Mouse (Mus musculus) limb, embryonic 10.5 days (tissue): Measurements from ENCODE around the gene Pik3cb. TPM values are rescaled to one million over a fixed set of nuclear protein-coding genes. Genes with fewer than 3 reads are reported as not detected.

Experiments used
- DNase-seq: peaks from one replicate; pipeline ENCODE4 v3.0.0-alpha.2; 2017; ENCODE audit warnings: low spot score
- H3K27ac ChIP-seq: fragments of 300-500 bp; sonication (generic); 2 replicates; pipeline ENCODE4 v1.5.1; 2016; ENCODE audit warnings: mild to moderate bottlenecking
- H3K27me3 ChIP-seq: fragments of 300-500 bp; sonication (generic); 2 replicates; pipeline ENCODE4 v1.6.1; 2016; ENCODE audit warnings: low read depth, mild to moderate bottlenecking; ENCODE audit not compliant: poor library complexity, severe bottlenecking
- H3K36me3 ChIP-seq: fragments of 300-500 bp; sonication (generic); 2 replicates; pipeline ENCODE4 v1.6.1; 2016; ENCODE audit warnings: mild to moderate bottlenecking, moderate library complexity
- H3K4me1 ChIP-seq: fragments of 300-500 bp; sonication (generic); 2 replicates; pipeline ENCODE4 v1.6.1; 2016
- H3K4me3 ChIP-seq: fragments of 300-500 bp; sonication (generic); 2 replicates; pipeline ENCODE4 v1.5.1; 2016; ENCODE audit warnings: mild to moderate bottlenecking, moderate library complexity
- H3K9me3 ChIP-seq: fragments of 300-500 bp; sonication (generic); replicated peaks from 2 replicates; pipeline ENCODE4 v1.6.1; 2016; ENCODE audit warnings: mild to moderate bottlenecking
- WGBS: fragments of 180-500 bp; shearing (Covaris S2); methylation state at CpG from one replicate; pipeline ENCODE4 v1.1.7; 2016; 5-methylcytosine and 5-hydroxymethylcytosine counted together
- polyA plus RNA-seq: library from polyadenylated mRNA; unstranded; fragments of >200 nt; fragmentation: Nextera tagmentation; extraction: Ambion mirVana; gene quantifications from 2 replicates; pipeline ENCODE4 v1.2.1, GENCODE M21; 2016

The Pik3cb gene
- polyA plus RNA-seq, 1 experiment from 2014 or later, result 1.1 TPM

GRCm38 (mm10) chr9:99141171-99141570 is 750 bp upstream of the Pik3cb start:
- Histone ChIP-seq H3K36me3 (no peaks in the 10 kb centered on the region), H3K27me3 (peaks cover 39% of the 10 kb centered on the region), H3K9me3 (no peaks in the 10 kb centered on the region), H3K4me1 (0 out of 2 replicates have a peak, but pooled peaks cover 4% of the 10 kb centered on the region), H3K4me3 (no peak overlapping the region), H3K27ac (no peak overlapping the region)
- DNase-seq, result no peak
- WGBS, result 55% methylated on average over 3 of the region's 3 CpGs

DNA sequence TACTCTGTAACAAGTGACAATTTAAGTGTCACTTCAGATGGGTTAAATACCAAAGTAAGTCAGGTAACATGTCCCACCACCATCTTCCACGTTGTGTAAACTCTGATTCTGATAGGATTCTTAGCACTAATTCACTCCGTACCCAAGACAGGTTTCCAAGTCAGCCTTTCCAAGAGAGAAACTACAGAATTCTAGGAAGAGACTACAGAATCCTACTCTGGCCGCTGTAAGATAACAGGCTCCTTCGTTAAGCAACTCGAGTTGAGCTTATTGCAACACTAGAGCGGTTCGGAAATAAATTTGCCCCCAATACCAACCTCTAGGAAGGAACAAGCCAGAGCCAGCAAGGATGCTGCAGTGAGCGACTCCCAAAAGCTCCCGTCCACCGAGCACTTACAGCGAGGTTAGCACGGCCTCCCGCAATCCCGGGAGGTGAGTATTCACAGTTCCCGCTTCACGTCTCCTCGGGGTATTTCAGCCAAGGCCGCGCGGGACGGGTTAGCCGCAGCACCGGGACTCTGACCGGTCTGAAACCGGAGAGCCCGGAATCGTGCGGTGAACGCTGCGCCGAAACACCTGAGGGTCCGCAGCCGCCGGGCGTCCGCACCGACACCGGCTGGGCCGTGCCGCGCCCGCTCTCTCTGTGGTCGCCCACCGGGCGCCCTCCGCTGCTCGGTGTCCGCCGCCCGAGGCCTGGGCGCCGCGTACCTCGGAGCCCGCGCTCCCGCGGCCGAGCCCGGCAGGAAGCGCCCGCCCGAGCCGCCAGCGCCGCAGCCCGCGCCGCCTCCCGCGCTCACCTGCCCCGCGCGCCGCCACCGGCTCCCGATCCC is 1.0 kb downstream of the Pik3cb start:
- DNase-seq, result peak; percentile 69
- Histone ChIP-seq H3K9me3 (no peaks in the 10 kb centered on the region), H3K27ac (peak overlapping the region; percentile 90), H3K4me3 (peak overlapping the region; percentile 91), H3K4me1 (0 out of 2 replicates have a peak, but pooled peaks cover 4% of the 10 kb centered on the region), H3K36me3 (no peaks in the 10 kb centered on the region), H3K27me3 (peaks cover 39% of the 10 kb centered on the region)
- WGBS, result 2% methylated on average over 77 of the region's 77 CpGs

DNA sequence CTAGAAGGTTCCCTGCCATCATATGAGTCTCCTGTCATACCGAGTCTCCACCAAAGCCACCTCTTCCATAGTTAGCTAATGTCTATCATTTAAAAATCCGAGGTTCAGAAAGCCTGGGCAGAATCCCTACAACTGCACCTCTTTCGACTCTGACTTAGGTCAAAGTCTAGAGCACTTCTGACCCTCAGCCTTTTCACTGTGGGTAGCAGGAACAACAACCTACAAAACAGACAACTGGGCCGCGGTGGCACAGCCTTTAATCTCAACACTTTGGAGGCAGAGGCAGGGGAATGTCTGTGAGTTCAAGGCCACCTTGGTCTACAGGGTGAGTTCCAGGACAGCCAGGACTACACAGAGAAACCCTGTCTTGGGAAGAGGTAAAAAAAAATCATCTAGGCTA is 3.1 kb downstream of the Pik3cb start:
- no peak overlapping the region for H3K27ac ChIP-seq
- WGBS, result 84% methylated on average over 5 of the region's 5 CpGs
- no peak for DNase-seq
- H3K27me3 ChIP-seq, result peaks cover 37% of the 10 kb centered on the region
- H3K36me3 ChIP-seq, result no peaks in the 10 kb centered on the region
- H3K4me3 ChIP-seq, result no peak overlapping the region
- H3K9me3 ChIP-seq, result no peaks in the 10 kb centered on the region
- H3K4me1 ChIP-seq, result 0 out of 2 replicates have a peak, but pooled peaks cover 4% of the 10 kb centered on the region

DNA sequence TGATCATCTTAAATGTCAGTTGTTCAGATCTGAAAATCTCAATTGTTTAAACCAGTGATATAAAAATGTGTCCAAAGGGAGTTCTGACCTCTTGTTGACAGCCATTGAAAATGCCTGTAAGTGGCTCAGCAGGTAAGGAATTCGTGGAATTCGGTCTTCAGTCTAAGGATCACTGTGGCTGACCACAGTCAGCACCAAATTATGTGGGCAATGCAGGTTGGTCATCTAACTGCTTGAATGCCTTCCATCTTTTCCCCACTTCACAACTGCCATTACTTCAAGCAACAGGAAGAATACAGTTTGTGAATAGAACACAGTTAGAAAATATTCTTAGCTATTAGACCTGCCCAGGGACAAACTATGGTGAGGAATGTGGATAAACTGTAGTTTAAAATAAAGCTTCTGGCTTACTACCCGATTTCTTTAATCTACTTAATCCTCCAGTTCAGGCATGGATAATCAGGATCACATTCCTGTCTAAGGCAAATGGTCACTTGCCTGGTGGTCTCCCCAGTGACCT is 8.4 kb downstream of the Pik3cb start:
- WGBS, result 62% methylated on average over 3 of the region's 3 CpGs
- Histone ChIP-seq H3K9me3 (no peaks in the 10 kb centered on the region), H3K4me3 (no peak overlapping the region), H3K27me3 (no peaks in the 10 kb centered on the region), H3K36me3 (no peaks in the 10 kb centered on the region), H3K4me1 (no peaks in the 10 kb centered on the region), H3K27ac (no peak overlapping the region)
- no peak for DNase-seq

DNA sequence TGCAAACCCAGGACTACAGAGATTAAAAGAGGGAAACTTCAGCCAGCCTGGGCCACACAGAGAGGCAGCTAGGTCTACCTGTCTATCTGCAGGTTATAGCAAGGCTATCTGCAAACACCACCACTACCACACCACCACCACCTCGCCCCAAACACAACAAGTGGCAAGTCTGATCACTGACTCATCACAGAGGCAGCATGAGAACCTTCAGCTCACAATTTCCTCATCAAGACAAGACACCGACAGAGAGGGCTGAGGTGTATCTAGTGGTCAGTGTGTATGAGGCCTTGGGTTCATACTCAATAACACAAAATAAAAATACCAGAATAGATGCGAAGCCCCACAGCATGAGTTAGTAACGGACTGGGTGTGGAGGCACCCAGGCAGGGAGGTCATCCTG is 9.3 kb downstream of the Pik3cb start:
- 89% methylated on average over 4 of the region's 4 CpGs for WGBS
- Histone ChIP-seq H3K27ac (no peak overlapping the region), H3K4me1 (no peaks in the 10 kb centered on the region), H3K4me3 (no peak overlapping the region), H3K9me3 (no peaks in the 10 kb centered on the region), H3K27me3 (no peaks in the 10 kb centered on the region), H3K36me3 (no peaks in the 10 kb centered on the region)
- no peak for DNase-seq

- Histone ChIP-seq H3K27me3 (no peaks in the 10 kb centered on the region), H3K4me3 (no peak overlapping the region), H3K27ac (no peak overlapping the region), H3K4me1 (no peaks in the 10 kb centered on the region), H3K9me3 (no peaks in the 10 kb centered on the region), H3K36me3 (no peaks in the 10 kb centered on the region)
- DNase-seq, result no peak
- WGBS, result 81% methylated on average over 7 of the region's 7 CpGs
Observed at GRCm38 (mm10) chr9:99127578-99127977, 12.8 kb downstream of the Pik3cb start.

DNA sequence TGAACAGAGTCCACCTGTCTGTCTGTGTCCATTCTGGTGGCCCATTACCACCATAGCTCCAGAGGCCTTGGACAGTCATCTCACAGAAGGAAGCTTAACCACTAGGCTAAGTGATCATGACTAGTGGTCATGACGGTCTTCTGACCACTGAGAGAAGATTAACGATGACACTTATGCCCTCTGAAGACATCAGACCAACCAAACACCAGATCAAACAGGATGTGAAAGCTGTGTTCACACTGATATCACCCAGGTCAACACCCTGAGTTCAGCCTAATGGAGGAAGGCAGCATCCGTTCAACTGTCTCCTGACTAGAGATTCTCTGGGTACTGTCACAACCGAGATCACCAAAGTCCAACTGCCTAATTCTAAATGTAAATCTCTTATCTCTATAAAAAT is 17.7 kb downstream of the Pik3cb start:
- no peaks in the 10 kb centered on the region for H3K4me1 ChIP-seq
- no peaks in the 10 kb centered on the region for H3K9me3 ChIP-seq
- no peak for DNase-seq
- H3K27ac ChIP-seq, result no peak overlapping the region
- WGBS, result 64% methylated on average over 4 of the region's 4 CpGs
- no peaks in the 10 kb centered on the region for H3K36me3 ChIP-seq
- H3K4me3 ChIP-seq, result no peak overlapping the region
- H3K27me3 ChIP-seq, result no peaks in the 10 kb centered on the region

DNA sequence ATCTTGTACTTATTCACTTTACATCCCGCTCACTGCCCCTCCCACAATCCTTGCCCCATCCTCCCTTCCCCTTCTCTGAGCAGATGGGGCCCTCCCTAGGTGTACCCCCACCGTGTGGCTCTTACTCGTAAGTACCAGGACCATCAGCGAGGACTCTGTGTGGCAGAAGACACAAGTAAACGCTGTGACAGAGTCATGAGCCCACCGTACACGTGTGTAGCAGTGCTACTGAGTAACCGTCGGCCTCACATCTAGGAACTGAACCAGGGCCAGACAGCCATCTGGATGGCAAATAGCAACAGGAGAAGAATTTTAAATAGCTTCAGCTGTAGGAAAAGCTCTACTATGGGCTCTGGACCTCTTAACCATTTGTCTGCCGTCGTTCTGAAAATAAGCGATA is 28.0 kb downstream of the Pik3cb start:
- H3K27ac ChIP-seq, result no peak overlapping the region
- WGBS, result 90% methylated on average over 12 of the region's 12 CpGs
- H3K9me3 ChIP-seq, result no peaks in the 10 kb centered on the region
- H3K4me3 ChIP-seq, result no peak overlapping the region
- 0 out of 2 replicates have a peak, but pooled peaks cover 4% of the 10 kb centered on the region for H3K4me1 ChIP-seq
- no peaks in the 10 kb centered on the region for H3K36me3 ChIP-seq
- H3K27me3 ChIP-seq, result no peaks in the 10 kb centered on the region
- DNase-seq, result no peak

DNA sequence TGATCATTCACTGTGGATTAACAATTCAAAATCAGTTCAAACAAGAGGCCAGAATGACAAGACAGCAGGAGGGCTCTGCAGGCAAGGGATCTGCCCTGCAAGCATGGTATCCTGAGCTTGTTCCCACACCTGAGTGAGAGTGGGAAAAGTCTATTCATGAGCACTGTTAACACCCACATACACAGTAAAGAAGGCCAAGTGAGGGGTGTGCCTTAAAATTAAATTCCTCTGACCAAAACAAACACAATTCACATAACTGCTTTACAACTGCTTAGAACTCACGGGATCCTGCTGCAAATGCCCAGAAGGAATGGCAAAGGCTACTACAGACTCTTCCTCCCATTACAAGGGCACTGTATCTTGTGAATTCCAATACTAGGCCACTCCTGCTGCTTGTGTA is 29.3 kb downstream of the Pik3cb start:
- H3K4me1 ChIP-seq, result 0 out of 2 replicates have a peak, but pooled peaks cover 4% of the 10 kb centered on the region
- H3K4me3 ChIP-seq, result no peak overlapping the region
- no peaks in the 10 kb centered on the region for H3K36me3 ChIP-seq
- DNase-seq, result no peak
- no peaks in the 10 kb centered on the region for H3K9me3 ChIP-seq
- no peaks in the 10 kb centered on the region for H3K27me3 ChIP-seq
- no peak overlapping the region for H3K27ac ChIP-seq
- 66% methylated on average over 1 of the region's 1 CpGs for WGBS

GRCm38 (mm10) chr9:99110213-99110612 is 30.2 kb downstream of the Pik3cb start:
- DNase-seq, result no peak
- Histone ChIP-seq H3K4me3 (no peak overlapping the region), H3K9me3 (no peaks in the 10 kb centered on the region; the same call in 1 of the 2 replicates), H3K4me1 (0 out of 2 replicates have a peak, but pooled peaks cover 4% of the 10 kb centered on the region), H3K36me3 (peaks cover 3% of the 10 kb centered on the region; the same call in 1 of the 2 replicates), H3K27me3 (no peaks in the 10 kb centered on the region), H3K27ac (no peak overlapping the region)
- 63% methylated on average over 5 of the region's 5 CpGs for WGBS

GRCm38 (mm10) chr9:99109585-99109984 is 30.8 kb downstream of the Pik3cb start:
- no peak for DNase-seq

DNA sequence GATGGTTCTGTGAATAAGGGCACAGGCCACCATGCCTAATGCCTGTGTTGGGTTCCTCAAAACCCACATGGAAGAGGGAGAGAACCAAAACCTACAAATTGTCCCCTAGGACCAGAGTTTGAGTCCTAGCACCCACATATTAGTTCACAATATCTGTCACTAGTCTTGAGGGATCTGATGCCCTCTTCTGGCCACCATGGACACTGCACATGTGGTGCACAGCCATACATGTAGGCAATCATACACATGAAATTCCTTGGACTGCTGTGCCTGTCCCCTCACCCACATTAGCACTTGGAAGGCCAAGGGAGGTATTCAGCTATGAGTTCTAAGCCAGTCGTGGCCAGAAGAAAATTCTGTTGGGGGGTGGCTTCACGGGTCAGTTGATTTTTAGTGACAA is 36.0 kb downstream of the Pik3cb start:
- no peaks in the 10 kb centered on the region; the same call in 1 of the 2 replicates for H3K9me3 ChIP-seq
- H3K27ac ChIP-seq, result no peak overlapping the region
- no peaks in the 10 kb centered on the region for H3K4me1 ChIP-seq
- WGBS, result 88% methylated on average over 2 of the region's 2 CpGs
- H3K36me3 ChIP-seq, result peaks cover 11% of the 10 kb centered on the region
- no peak overlapping the region for H3K4me3 ChIP-seq
- H3K27me3 ChIP-seq, result no peaks in the 10 kb centered on the region
- no peak for DNase-seq

More at GRCm38 (mm10) chr9:99109585-99109984, 30.8 kb downstream of the Pik3cb start:
- Histone ChIP-seq H3K4me3 (no peak overlapping the region), H3K4me1 (0 out of 2 replicates have a peak, but pooled peaks cover 4% of the 10 kb centered on the region), H3K27me3 (no peaks in the 10 kb centered on the region), H3K36me3 (peaks cover 8% of the 10 kb centered on the region), H3K9me3 (no peaks in the 10 kb centered on the region; the same call in 1 of the 2 replicates), H3K27ac (no peak overlapping the region)
- 93% methylated on average over 3 of the region's 3 CpGs for WGBS

GRCm38 (mm10) chr9:99103865-99104264 is 36.6 kb downstream of the Pik3cb start:
- H3K27ac ChIP-seq, result no peak overlapping the region
- H3K9me3 ChIP-seq, result no peaks in the 10 kb centered on the region; the same call in 1 of the 2 replicates
- 79% methylated on average over 3 of the region's 3 CpGs for WGBS
- no peak for DNase-seq
- peaks cover 11% of the 10 kb centered on the region for H3K36me3 ChIP-seq
- no peaks in the 10 kb centered on the region for H3K27me3 ChIP-seq
- H3K4me3 ChIP-seq, result no peak overlapping the region
- no peaks in the 10 kb centered on the region for H3K4me1 ChIP-seq
